Mouse (Mus musculus) cortical plate, adult 2 months (tissue): ENCODE data around the gene Vmn1r194.

Experiments used
- CTCF ChIP-seq: fragments of 200-500 bp; IDR thresholded peaks from 2 replicates; pipeline ENCODE4 v1.5.1; 2011; ENCODE audit warnings: mild to moderate bottlenecking, control low read depth, low read length; ENCODE audit not compliant: insufficient read depth; ENCODE audit errors: extremely low read depth
- POLR2A ChIP-seq: fragments of 200-500 bp; IDR thresholded peaks from 2 replicates; pipeline ENCODE4 v1.6.1; 2011; ENCODE audit warnings: mild to moderate bottlenecking, low read length, control low read depth; ENCODE audit not compliant: insufficient read depth; ENCODE audit errors: extremely low read depth

DNA sequence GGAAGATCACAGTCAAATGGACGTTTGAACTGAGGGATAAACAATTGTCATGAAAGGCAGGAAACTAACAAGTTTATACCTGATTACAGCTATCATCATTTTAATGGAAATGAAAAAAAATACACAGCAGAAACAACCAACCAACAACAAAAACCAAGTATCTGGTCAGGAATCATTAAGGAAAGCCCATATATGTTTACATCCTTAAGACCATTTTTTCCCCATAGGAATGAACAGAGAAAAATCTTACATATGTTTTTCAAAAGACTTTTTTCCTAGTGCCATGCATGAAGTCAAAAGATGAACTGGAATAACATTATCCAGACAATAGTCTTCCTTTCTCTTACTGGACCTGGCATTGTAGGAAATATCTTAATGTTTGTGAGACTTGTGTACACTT is at the start of gene Vmn1r194:
- TF ChIP-seq POLR2A (no peak), CTCF (no peak)
